Mouse (Mus musculus) B cell, adult 2 months (primary cell): ENCODE measurements around the gene Maml3.

Source experiments
- DNase-seq, 2 experiments: peaks; one replicate each; pipeline ENCODE4 v3.0.0; 2022

The Maml3 gene

GRCm38 (mm10) chr3:51905903-51906302 lies 199.0 kb downstream of the Maml3 start:
- DNase-seq = peak; percentile 37

- DNase-seq = no peak
Measured at GRCm38 (mm10) chr3:51904357-51904855, 200.5 kb downstream of the Maml3 start.

GRCm38 (mm10) chr3:51901151-51901550 lies 203.7 kb downstream of the Maml3 start:
- no peak for DNase-seq

GRCm38 (mm10) chr3:51894514-51894913 lies 210.4 kb downstream of the Maml3 start:
- peak in 1 of 2 experiments; percentile 19 for DNase-seq

GRCm38 (mm10) chr3:51891562-51892119 lies 213.2 kb downstream of the Maml3 start:
- DNase-seq = no peak

- no peak for DNase-seq
Measured at GRCm38 (mm10) chr3:51890181-51890580, 214.7 kb downstream of the Maml3 start.

GRCm38 (mm10) chr3:51889776-51890175 lies 215.1 kb downstream of the Maml3 start:
- DNase-seq = no peak

GRCm38 (mm10) chr3:51888662-51889433 lies 216.0 kb downstream of the Maml3 start:
- no peak for DNase-seq

- DNase-seq = no peak
Measured at GRCm38 (mm10) chr3:51888295-51888661, 216.6 kb downstream of the Maml3 start.

GRCm38 (mm10) chr3:51885920-51886319 lies 219.0 kb downstream of the Maml3 start:
- DNase-seq = no peak

GRCm38 (mm10) chr3:51885487-51885886 lies 219.4 kb downstream of the Maml3 start:
- no peak for DNase-seq

- peak; percentile 24 for DNase-seq
Measured at GRCm38 (mm10) chr3:51881981-51882380, 222.9 kb downstream of the Maml3 start.

- DNase-seq = no peak
Measured at GRCm38 (mm10) chr3:51881393-51881792, 223.5 kb downstream of the Maml3 start.

- DNase-seq = no peak
Measured at GRCm38 (mm10) chr3:51880506-51881036, 224.3 kb downstream of the Maml3 start.

- DNase-seq = no peak
Measured at GRCm38 (mm10) chr3:51879211-51879610, 225.7 kb downstream of the Maml3 start.

- DNase-seq = no peak
Measured at GRCm38 (mm10) chr3:51878577-51878976, 226.3 kb downstream of the Maml3 start.

- DNase-seq = no peak
Measured at GRCm38 (mm10) chr3:51876729-51877128, 228.1 kb downstream of the Maml3 start.

- no peak for DNase-seq
Measured at GRCm38 (mm10) chr3:51875629-51876028, 229.2 kb downstream of the Maml3 start.

GRCm38 (mm10) chr3:51874252-51874651 lies 230.6 kb downstream of the Maml3 start:
- DNase-seq = no peak

GRCm38 (mm10) chr3:51872771-51873170 lies 232.1 kb downstream of the Maml3 start:
- no peak for DNase-seq

GRCm38 (mm10) chr3:51871346-51871745 lies 233.5 kb downstream of the Maml3 start:
- DNase-seq = no peak

- no peak for DNase-seq
Measured at GRCm38 (mm10) chr3:51869980-51870379, 234.9 kb downstream of the Maml3 start.

- DNase-seq = no peak
Measured at GRCm38 (mm10) chr3:51868857-51869256, 236.0 kb downstream of the Maml3 start.

GRCm38 (mm10) chr3:51866446-51866845 lies 238.4 kb downstream of the Maml3 start:
- no peak for DNase-seq
